ENCODE assay signal across 17 mouse cellular contexts in the genomic region with DNA sequence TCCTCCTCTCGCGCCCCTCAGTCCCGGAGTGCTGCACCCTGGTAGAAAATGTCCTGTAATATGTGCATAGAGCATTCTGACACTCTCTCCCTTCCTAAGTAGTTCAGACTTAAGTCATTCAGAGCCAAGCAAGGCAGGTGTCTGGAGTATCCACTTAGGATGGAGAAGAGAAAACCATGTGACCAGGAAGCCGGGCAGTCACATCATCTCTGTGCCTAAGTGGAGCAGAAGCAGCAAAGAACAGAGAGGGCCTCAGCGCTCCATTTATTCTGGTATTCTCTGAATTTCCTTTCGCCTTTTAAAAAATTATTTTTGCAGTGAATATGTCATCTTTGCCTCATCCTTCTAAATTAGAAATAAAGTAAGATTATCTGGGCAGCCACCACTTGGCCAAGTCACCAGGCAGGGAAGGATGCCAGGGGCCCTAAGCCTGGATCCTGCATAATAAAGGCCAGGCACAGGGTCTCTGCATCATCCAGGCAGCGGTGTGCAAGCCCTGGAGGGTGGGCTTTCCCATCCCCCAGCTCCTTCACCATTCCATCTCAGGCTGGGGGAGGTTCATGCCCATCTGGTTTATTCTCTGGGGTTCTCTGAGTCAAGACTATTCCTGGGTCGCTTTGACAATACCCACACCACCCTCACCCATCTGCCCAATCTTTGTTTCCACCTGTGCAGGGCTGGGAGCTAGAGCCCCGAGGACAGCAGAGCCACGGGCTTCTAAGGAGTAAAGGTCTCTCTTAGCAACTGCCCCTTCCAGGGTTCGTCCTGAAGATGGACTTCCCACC. TPM values are rescaled to one million over a fixed set of nuclear protein-coding genes. Genes with fewer than 3 reads are reported as not detected.
DNase-seq lines count a peak whose midpoint lies in the region; ATAC-seq and TF ChIP-seq lines count a peak whose summit lies in the region.
"Had no signal": no experiment of that assay in that cellular context is flagged by ENCODE, and none has a peak within 500 bp of the region (broad histone marks: within the 10 kb centered on the region; RNA-seq: fewer than 3 reads in every experiment).

No protein-coding gene starts in this region.

- no peak for TF ChIP-seq POLR2A in cortical plate, adult 2 months (IDR thresholded peaks at IDR 0.05; ENCODE audit: extremely low read depth, insufficient read depth, low read length)

- no peak for DNase-seq in hindbrain, embryonic 11.5 days (ENCODE audit: low spot score)
- DNase-seq in hindbrain, postnatal 0 days (ENCODE audit: low spot score), result no peak
- DNase-seq in left cerebral cortex, adult 2 months (ENCODE audit: extremely low spot score in 1 of 2, low spot score in 2 of 2), result peak in 1 of 2 experiments; percentile 64
- DNase-seq in left cerebral cortex, adult 11 months (ENCODE audit: low spot score), result no peak
- DNase-seq in brain, adult 2 months (ENCODE audit: low read depth, low spot score), result peak; percentile 78
- DNase-seq in ovary, postnatal 10 days (ENCODE audit: low spot score), result no peak
- DNase-seq: adrenal gland, postnatal 36 days; cerebellum, adult 9-10 months; heart, adult 18-20 months; lung, postnatal 10 days; thymus, adult 2 months had no signal

- no peak overlapping the region for H3K4me3 ChIP-seq in hindbrain, embryonic 11.5 days (ENCODE audit: low read depth, low read length)
- no peak overlapping the region for H3K4me3 ChIP-seq in hindbrain, postnatal 0 days (ENCODE audit: low read length)
- no peak overlapping the region for H3K4me3 ChIP-seq in left cerebral cortex, adult 2 months
- no peak overlapping the region for H3K4me3 ChIP-seq in cortical plate, adult 2 months (ENCODE audit: insufficient read depth, low read length)
- H3K4me3 ChIP-seq: heart, embryonic 15.5 days; megakaryocyte, embryonic 14.5 days; neural tube, embryonic 13.5 days; stomach, embryonic 15.5 days had no signal

- no peaks in the 10 kb centered on the region for H3K36me3 ChIP-seq in hindbrain, embryonic 11.5 days (ENCODE audit: control insufficient read depth, insufficient read depth, low read length)
- no peaks in the 10 kb centered on the region for H3K36me3 ChIP-seq in hindbrain, postnatal 0 days (ENCODE audit: insufficient read depth, low read length)
- H3K36me3 ChIP-seq: heart, embryonic 15.5 days; stomach, embryonic 15.5 days had no signal

- TF ChIP-seq CTCF in hindbrain, postnatal 0 days (IDR thresholded peaks at IDR 0.05; ENCODE audit: low read depth), result no peak
- no peak for TF ChIP-seq CTCF in left cerebral cortex, adult 2 months (IDR thresholded peaks at IDR 0.05)
- TF ChIP-seq CTCF in cortical plate, adult 2 months (IDR thresholded peaks at IDR 0.05; ENCODE audit: extremely low read depth, insufficient read depth, low read length), result no peak

- H3K27me3 ChIP-seq in hindbrain, embryonic 11.5 days (ENCODE audit: control insufficient read depth, insufficient read depth, low read length), result no peaks in the 10 kb centered on the region
- H3K27me3 ChIP-seq in hindbrain, postnatal 0 days (ENCODE audit: insufficient read depth, low read length), result no peaks in the 10 kb centered on the region
- H3K27me3 ChIP-seq: neural tube, embryonic 13.5 days; stomach, embryonic 15.5 days had no signal

- H3K9ac ChIP-seq in hindbrain, embryonic 11.5 days (ENCODE audit: low read depth, low read length), result no peak overlapping the region
- H3K9ac ChIP-seq in hindbrain, postnatal 0 days (replicated peaks; ENCODE audit: low read length), result no peak overlapping the region
- H3K9ac ChIP-seq: heart, embryonic 15.5 days; neural tube, embryonic 13.5 days; stomach, embryonic 15.5 days had no signal

- 0 out of 2 replicates have a peak, but pooled peaks have one; percentile 31 for ATAC-seq in hindbrain, embryonic 11.5 days (ENCODE audit: low FRiP score)
- ATAC-seq in hindbrain, postnatal 0 days, result no peak
- ATAC-seq: intestine, postnatal 0 days had no signal

- no peak overlapping the region for H3K4me2 ChIP-seq in hindbrain, embryonic 11.5 days (replicated peaks; ENCODE audit: low read depth, low read length)
- no peak overlapping the region for H3K4me2 ChIP-seq in hindbrain, postnatal 0 days (ENCODE audit: low read depth, low read length)
- H3K4me2 ChIP-seq: heart, embryonic 15.5 days; neural tube, embryonic 13.5 days; stomach, embryonic 15.5 days had no signal

- WGBS in hindbrain, embryonic 11.5 days, result 79% methylated on average over 11 of the region's 11 CpGs
- 69% methylated on average over 11 of the region's 11 CpGs for WGBS in hindbrain, postnatal 0 days

- H3K27ac ChIP-seq in hindbrain, embryonic 11.5 days (ENCODE audit: low read depth, low read length), result no peak overlapping the region
- H3K27ac ChIP-seq in hindbrain, postnatal 0 days, result no peak overlapping the region
- peak overlapping the region; percentile 88 for H3K27ac ChIP-seq in left cerebral cortex, adult 2 months
- H3K27ac ChIP-seq in cortical plate, adult 2 months (ENCODE audit: insufficient read depth, low read length), result peak overlapping the region; percentile 85
- H3K27ac ChIP-seq: heart, embryonic 15.5 days; neural tube, embryonic 13.5 days; stomach, embryonic 15.5 days had no signal

- intact Hi-C loops in left cerebral cortex, adult 2 months (cut with DNase I), result loop anchor here (5.0 kb wide), 2 partner anchors 90 to 130 kb away; no protein-coding TSS in a partner anchor

- H3K9me3 ChIP-seq in hindbrain, embryonic 11.5 days (ENCODE audit: control insufficient read depth, low read length), result no peaks in the 10 kb centered on the region
- H3K9me3 ChIP-seq in hindbrain, postnatal 0 days (ENCODE audit: low read length), result no peaks in the 10 kb centered on the region
- H3K9me3 ChIP-seq: heart, embryonic 15.5 days; megakaryocyte, embryonic 14.5 days; neural tube, embryonic 13.5 days; stomach, embryonic 15.5 days had no signal

- no peaks in the 10 kb centered on the region for H3K4me1 ChIP-seq in hindbrain, embryonic 11.5 days (replicated peaks; ENCODE audit: control insufficient read depth, insufficient read depth, low read length)
- H3K4me1 ChIP-seq in hindbrain, postnatal 0 days (ENCODE audit: insufficient read depth, low read length), result no peaks in the 10 kb centered on the region
- H3K4me1 ChIP-seq in cortical plate, adult 2 months (ENCODE audit: control insufficient read depth, insufficient read depth, low read length), result peaks cover 3% of the 10 kb centered on the region
- H3K4me1 ChIP-seq: heart, embryonic 15.5 days; stomach, embryonic 15.5 days had no signal

RNA-seq across cellular contexts. Expression of a gene that starts 47.8 kb away (rescaled TPM):
- polyA plus RNA-seq in hindbrain, embryonic 11.5 days (2014; fragmentation: Nextera tagmentation; extraction: Ambion mirVana), result 113 and 129 TPM in 2 replicates
- 95.0 and 120 TPM in 2 replicates for total RNA-seq in hindbrain, postnatal 0 days (2014; rRNA removed)
- 115 and 120 TPM in 2 replicates for polyA plus RNA-seq in hindbrain, postnatal 0 days (2015; fragmentation: Nextera tagmentation; extraction: Ambion mirVana)
- 10 to 100 TPM; 33.6 to 36.1 TPM for total RNA-seq in left cerebral cortex, adult 2 months (2021)
- polyA plus RNA-seq in cortical plate, adult 2 months (2012; rRNA removed), result 26.8 and 27.6 TPM in 2 replicates

Comparison
In these comparisons a context has a peak if more than half of its experiments do, and no peak if none do; other contexts are left out.
1. H3K27ac ChIP-seq: peak in left cerebral cortex, adult 2 months (single experiment) and cortical plate, adult 2 months (single experiment); none in hindbrain, embryonic 11.5 days (single experiment) and hindbrain, postnatal 0 days (single experiment).